Mouse (Mus musculus): ENCODE data around the gene Kyat3. TPM values are rescaled to one million over a fixed set of nuclear protein-coding genes. Genes with fewer than 3 reads are reported as not detected.

Kyat3 gene
- polyA plus RNA-seq, 1 experiment, result 0.71 TPM

DNA sequence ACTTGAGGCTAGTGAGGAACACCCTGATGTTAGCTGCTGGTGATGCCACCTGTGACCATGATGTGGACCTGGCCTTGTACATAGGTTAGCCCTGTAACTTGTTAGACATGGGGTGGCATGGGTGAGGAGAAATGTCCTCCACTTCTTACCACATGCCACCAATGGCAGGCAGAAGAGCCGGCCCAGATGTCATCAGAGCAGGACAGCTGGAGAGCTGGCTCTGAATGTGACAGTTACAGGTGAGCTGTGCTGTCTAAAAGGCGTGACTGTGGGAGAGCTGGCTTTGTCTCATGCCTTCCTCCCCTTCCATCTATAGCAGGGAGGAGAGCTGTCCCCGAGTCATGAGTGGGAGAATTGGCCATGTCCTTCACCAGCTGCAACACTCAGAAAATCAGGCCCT, 94.7 kb downstream of the Kyat3 start:
- H3K79me3 ChIP-seq (ENCODE audit: low read depth), result no peaks in the 10 kb centered on the region
- no peaks in the 10 kb centered on the region for H3K79me2 ChIP-seq (ENCODE audit: control insufficient read depth, insufficient read depth)
- H3K4me3 ChIP-seq (ENCODE audit: insufficient read depth, poor library complexity, severe bottlenecking), result no peak overlapping the region
- no peaks in the 10 kb centered on the region for H3K27me3 ChIP-seq (ENCODE audit: control insufficient read depth, insufficient read depth, insufficient read length)
- H3ac ChIP-seq (ENCODE audit: control insufficient read depth, insufficient read length, low read depth), result no peak overlapping the region
- TF ChIP-seq CTCF (IDR thresholded peaks at IDR 0.05; ENCODE audit: control insufficient read depth, insufficient read depth, insufficient read length) (no peak), USF1 (IDR thresholded peaks at IDR 0.05; ENCODE audit: low read depth) (no peak), MYOG (IDR thresholded peaks at IDR 0.05; ENCODE audit: control insufficient read depth, extremely low read depth, insufficient read length) (no peak), MAX (IDR thresholded peaks at IDR 0.05) (no peak)
- peaks cover 75% of the 10 kb centered on the region for H3K36me3 ChIP-seq (ENCODE audit: control insufficient read depth, insufficient read depth)

Other genes with a start within 250 kb of the Kyat3 start
- gene Gbp5, start 207.1 kb upstream of the Kyat3 start, polyA plus RNA-seq (2012; fragmentation: generic; extraction: Trizol), result not detected
- gene Gbp7, start 170.7 kb upstream of the Kyat3 start, polyA plus RNA-seq (2012; fragmentation: generic; extraction: Trizol), result not detected
- gene Gbp3, start 141.0 kb upstream of the Kyat3 start, polyA plus RNA-seq (2012; fragmentation: generic; extraction: Trizol), result 0.11 TPM
- 0.05 TPM for gene Gbp2b, start 106.2 kb upstream of the Kyat3 start, polyA plus RNA-seq (2012; fragmentation: generic; extraction: Trizol)
- gene Gbp2, start 80.4 kb upstream of the Kyat3 start, polyA plus RNA-seq (2012; fragmentation: generic; extraction: Trizol), result 0.14 TPM
- 27.5 TPM for gene Gtf2b, start 64.0 kb downstream of the Kyat3 start, polyA plus RNA-seq (2012; fragmentation: generic; extraction: Trizol)
- 12.3 TPM for gene Pkn2, start 181.0 kb downstream of the Kyat3 start, polyA plus RNA-seq (2012; fragmentation: generic; extraction: Trizol)